Mouse (Mus musculus) brain, embryonic 18.5 days (tissue): ENCODE results near the gene Ddias.
"Not testable (repeated sequence)": the region's sequence is repeated elsewhere in the genome, so short reads cannot be mapped to it uniquely, and the experiment has no call there.

Experiments
- DNase-seq: peaks from one replicate; pipeline ENCODE4 v3.0.0-alpha.2; 2012; ENCODE audit warnings: low read depth, low spot score

The Ddias gene

GRCm38 (mm10) chr7:92874116-92874675, at the start of gene Ddias, which contains the start of gene Prcp:
Gene Ddias (minus strand): TSS chr7:92874247.
Gene Prcp (plus strand): TSS chr7:92874470.
- DNase-seq: peak; percentile 89

- no peak for DNase-seq
Observed at GRCm38 (mm10) chr7:92920857-92921172, 46.8 kb upstream of the Ddias start.

DNA sequence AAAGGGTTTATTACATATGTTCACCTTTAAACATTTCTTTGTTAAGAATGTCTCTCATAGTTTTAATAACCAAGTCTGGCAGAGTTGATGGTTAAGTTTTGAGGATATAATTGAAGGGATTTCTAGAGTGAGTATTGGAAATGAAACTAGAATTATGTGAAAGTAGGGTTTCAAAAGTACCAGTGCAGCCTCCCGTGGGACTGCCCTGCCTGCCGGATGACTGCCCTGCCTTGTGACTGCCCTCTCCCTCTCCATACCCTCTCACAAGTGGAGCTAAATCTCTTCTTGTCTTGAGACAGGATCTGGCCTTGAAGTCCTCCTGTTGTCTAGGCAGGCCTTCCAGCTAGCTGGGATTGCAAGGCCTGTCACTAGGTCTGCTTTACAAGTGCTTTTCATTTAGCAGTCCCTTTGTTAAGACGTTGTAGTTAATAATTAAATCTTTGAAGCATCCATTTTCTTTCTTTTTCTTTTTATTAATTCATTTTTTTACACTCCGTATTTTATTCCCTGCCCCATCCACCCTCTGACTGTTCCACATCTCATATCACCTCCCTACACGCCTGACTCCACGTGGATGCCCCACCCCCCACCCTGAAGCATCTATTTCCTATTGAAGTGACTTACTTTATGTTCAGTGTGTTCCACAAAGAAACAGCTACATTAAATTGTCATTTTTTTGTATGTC, 46.3 kb upstream of the Ddias start:
- DNase-seq: no peak

- not testable (repeated sequence) for DNase-seq
Observed at GRCm38 (mm10) chr7:92904285-92904684, 30.2 kb upstream of the Ddias start.

DNA sequence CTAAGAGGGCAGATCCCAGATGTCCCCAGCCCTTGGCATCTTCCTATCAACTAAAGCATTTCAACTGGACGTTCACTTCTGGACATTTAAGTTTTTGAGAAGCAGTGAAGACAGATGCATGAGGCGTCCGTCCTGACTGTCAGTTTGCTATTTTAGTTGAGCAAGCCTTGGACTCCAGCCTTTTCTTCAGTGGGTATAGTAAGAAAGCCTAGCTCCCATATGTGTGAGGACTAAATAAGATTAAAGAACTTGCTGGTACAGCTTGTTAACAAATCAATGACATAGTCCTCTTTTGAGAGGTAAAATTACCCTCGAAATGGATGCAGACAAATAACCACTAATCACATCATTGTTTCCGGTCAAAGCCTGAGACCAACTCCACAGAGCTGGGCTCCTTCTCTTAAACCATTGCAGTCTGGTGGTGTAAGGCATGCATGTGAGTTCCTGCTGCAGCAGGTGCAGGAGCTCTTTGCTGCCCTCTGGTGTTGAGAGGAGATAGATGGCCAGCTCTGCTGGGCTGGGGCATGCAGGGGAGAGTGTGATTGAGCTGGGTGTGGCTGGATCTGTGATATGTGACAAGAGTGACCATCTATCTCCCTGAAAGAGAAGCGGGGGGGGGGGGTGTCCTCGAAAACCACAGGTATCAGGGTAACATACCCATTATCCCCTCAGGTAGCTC, 29.5 kb upstream of the Ddias start:
- DNase-seq: no peak

DNA sequence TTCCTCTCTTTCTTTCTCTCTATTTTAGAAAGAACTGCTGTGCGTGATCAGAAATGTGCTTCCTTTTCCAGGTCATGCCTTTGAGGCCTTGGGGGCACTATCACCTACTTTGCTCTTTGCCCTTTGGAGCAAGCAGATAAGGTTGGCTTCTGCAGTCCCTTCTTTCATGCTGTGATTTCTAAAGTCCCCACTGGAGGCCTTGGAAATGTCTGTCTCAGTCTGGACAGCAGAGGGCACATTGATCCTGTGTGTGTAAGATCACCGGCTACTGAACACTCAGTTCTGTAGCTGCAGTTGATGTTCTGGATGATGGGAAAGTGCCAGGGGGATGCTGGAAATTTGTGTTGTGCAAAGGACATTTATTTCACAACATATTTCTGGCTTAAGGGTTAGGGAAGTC, 23.0 kb upstream of the Ddias start:
- no peak for DNase-seq

DNA sequence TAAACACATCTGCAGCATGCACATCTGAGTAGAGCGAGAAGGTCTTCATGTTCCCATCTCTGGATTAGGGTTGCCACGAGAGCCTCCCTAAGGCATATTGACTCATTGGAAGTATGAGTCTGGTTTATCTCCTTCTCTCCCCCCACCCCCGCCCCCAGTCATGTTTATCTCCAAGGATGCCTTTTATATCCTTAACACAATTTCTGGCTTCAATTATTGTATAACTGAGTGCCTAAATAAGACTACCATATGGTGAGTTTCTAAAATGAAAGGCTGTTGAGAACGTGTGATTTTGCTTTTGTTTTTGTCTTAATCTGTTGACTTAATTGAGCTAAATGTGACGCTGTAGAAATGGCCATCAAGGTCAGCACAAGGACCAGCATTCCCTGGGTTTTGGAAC, 22.0 kb upstream of the Ddias start:
- DNase-seq: no peak

- no peak for DNase-seq
Observed at GRCm38 (mm10) chr7:92893478-92893877, 19.4 kb upstream of the Ddias start.

- DNase-seq: no peak
Observed at GRCm38 (mm10) chr7:92890618-92891230, 16.7 kb upstream of the Ddias start.

DNA sequence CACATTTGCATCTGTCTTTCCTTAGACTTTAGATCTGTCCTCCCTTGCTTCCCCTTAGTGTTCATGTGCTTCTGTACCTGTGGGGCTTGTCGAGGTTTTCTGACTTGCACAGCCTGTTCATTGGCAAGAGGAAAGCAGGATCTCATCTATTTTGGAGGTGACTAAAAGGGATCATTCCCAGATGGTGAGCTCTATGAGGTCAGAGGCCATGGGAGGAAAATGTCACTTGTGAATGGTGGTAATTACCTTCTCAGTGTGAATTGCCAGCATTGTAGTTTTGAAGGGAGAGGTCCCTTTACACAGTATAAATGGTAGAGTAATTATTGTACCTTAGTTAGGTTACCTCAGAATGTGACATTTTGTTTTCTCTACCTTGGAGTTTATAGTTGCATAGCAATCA, 16.2 kb upstream of the Ddias start:
- DNase-seq: no peak

DNA sequence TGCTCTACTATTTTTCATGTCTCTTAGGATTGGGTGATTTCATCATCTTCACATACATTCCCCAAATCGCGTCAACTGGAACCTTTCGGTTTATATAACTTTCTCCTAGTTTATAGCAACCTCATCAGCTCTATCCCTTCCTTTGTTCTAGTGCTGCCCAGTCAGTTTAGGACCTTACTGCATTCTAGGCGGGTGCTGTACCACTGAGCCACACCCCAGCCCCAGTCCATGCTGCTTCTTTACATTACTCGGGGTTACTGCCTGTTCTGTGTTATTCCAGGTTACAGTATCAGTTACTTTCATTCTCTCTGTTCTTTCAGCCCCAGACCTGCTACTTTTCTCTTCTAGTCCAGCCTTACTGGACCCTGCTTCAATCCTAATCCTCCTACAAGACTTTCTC, 13.2 kb upstream of the Ddias start:
- no peak for DNase-seq

GRCm38 (mm10) chr7:92886801-92887200, 12.8 kb upstream of the Ddias start:
- DNase-seq: no peak

DNA sequence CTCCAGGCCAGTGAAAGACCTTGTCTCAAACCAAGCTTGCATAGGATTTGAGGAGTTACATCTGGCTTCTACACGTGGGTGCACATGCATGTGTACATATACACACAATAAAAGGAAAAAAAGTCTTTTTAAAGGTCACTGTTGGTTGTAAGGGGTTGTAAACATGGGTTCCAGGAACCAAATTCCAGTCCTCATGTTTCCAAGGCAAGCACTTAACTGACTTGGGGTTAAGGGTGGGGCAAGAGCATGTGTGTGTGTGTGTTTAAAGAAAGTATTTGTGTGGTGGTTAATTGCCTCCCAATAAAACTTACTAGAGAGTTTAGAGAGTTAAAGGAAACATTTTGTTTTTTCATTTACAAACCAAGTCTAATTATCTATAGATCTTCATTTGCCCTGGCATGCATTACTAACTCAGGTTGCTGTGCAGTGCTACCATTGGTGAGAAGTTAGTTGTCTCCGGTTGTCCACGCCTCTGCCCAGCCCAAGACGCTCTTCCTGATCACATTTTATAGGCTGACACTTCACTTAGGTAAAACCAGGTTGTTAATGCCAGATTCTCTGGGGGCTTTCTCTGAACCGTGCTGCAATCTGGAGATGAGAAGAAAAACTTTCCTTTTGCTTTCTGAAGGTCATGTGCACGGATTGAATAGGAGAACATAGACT, 11.1 kb upstream of the Ddias start:
- DNase-seq: no peak

DNA sequence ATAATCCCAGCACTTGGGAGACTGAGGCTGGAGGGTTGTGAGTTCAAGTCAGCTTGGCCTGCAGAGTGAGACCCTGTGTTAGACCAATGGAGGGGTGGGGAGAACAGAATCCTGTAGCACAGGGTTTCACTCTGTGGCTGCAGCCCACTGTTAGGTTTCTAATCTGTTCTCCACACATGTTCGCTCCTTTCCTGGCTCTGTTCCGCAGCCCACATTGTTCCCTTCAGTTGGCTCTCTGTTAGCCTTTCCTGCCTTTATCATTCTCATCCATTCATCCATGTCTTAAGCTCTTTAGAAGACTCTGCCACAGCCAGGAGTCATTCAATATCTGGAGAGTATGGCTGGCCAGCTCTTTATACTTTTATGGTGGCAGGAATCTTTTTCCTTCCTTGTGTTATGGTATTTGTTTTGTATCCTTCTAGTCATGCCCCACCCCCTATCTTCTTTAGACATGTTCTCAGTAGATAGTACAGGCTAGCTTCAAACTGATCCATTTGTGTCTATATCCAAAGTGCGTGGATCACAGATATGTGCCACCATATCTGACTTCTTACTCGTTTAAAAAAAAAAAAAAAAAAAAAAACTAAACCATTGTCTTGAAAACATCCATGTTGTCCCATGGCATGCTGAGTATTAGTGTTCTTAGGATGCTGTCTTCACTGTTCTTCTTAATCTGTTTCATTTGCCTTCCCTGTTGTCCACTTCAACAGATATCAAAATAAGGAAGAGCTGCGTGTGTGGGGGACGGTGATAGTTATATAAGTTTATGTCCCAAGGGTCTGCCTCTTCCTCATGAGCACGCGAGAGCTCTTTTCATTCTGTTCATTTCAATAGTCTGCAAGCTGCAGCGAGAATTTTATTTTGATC, 10.0 kb upstream of the Ddias start:
- no peak for DNase-seq

DNA sequence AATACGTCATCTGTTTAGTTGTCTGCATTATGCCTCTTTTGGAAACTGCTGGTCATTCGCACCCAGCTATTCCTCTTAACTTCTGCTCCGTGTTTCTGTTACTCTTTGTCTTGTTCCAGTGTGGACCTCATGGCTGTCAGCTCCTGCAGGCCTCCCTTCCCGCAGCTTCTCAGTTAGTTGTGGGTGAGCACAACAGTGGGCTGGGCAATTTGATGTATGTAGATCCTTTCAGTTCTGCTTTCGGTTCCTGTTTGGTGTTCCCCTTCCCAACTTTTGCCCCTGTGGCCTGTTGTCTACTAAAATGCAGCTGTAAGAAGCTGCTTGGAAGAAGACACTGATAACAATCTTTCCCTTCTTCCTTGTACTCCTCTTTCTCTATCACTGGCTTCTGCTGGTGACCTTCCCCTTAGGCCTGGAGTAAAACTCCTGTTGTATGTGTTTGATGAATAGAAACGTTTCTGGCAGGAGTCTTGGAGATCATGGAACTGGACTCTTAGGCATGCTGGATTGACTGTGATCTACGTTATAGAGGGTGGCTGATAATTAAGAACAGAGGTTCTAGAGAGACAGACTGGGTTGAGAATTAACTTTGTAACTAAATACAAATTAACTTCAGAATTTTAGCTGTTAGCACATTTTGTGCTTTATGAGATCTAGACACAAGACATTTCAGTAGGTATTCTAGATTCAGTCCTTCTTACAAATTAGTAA, 4.7 kb upstream of the Ddias start:
- DNase-seq: no peak

GRCm38 (mm10) chr7:92876538-92876937, 2.5 kb upstream of the Ddias start:
- no peak for DNase-seq

- no peak for DNase-seq
Observed at GRCm38 (mm10) chr7:92876066-92876465, 2.0 kb upstream of the Ddias start.

GRCm38 (mm10) chr7:92874761-92875408, 838 bp upstream of the Ddias start:
- DNase-seq: peak; percentile 80

- no peak for DNase-seq
Observed at GRCm38 (mm10) chr7:92871596-92871995, 2.5 kb downstream of the Ddias start.

DNA sequence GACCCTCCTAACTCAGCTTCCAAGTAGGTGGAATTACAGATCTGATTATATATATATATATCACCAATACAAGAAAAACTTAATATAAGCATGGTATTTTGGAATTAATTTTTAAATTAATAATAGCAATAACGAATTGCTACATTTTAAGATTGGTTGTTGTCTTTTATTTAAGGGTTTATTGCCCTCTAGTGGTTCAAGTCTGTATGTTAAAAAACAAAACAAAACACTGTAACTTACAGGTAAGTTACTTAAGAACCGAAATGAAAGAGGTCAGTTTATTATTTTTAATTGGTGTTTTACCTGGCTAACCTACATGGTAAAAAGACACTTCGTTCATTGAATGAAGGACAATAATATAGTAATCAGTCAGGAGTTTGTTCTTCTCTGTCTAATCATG, 3.9 kb downstream of the Ddias start:
- DNase-seq: no peak
